Mouse (Mus musculus): Measurements from ENCODE around the gene Fryl.
"Not testable (repeated sequence)": the region's sequence is repeated elsewhere in the genome, so short reads cannot be mapped to it uniquely, and the experiment has no call there.

Fryl gene

DNA sequence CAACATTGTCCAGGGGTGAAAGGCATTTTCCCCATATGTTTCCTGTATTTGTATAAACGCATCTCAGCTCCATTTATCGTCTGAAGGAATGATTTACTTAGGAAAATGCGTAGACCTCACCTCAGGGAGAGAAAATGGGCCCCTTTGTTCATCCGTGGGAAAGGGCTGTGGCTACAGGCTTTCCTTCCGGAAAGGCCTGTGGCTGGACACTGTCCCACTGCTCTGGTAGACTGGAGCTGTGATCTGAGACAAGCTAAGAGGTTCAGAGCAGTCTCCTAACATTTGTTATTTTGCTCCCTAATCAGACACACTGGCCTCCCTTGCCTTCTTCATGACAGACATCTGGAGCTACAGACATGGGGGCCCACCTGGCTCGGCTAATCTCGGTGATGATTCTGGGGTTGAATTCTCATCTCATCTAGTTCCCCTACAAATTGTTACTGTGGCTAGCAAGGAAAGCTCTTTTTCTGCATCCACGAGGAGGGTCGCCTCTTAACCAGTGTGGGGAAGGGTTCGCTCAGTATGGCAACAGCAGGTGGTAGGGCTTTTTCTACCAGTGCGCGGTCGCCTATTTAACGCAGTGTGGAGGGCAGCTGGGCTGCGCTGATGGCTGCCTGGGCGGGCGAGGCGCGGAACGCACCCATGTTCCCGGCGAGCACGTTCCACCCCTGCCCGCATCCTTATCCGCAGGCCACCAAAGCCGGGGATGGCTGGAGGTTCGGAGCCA lies 243.4 kb downstream of the Fryl start:
- not testable (repeated sequence) for DNase-seq (ENCODE audit: low spot score in 2 of 2)

DNA sequence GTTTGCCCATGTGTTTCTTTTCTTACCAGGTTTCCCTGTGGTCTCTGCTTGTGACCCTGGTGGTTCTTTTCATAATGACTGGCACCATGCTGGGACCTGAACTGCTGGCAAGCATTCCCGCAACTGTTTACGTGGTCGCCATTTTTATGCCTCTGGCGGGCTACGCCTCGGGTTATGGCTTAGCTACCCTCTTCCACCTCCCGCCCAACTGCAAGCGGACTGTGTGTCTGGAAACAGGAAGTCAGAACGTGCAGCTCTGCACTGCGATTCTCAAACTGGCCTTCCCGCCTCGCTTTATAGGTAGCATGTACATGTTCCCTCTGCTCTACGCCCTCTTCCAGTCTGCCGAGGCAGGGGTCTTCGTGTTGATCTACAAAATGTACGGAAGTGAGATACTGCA lies 244.6 kb downstream of the Fryl start:
- DNase-seq (ENCODE audit: low spot score in 2 of 2): not testable (repeated sequence)

DNA sequence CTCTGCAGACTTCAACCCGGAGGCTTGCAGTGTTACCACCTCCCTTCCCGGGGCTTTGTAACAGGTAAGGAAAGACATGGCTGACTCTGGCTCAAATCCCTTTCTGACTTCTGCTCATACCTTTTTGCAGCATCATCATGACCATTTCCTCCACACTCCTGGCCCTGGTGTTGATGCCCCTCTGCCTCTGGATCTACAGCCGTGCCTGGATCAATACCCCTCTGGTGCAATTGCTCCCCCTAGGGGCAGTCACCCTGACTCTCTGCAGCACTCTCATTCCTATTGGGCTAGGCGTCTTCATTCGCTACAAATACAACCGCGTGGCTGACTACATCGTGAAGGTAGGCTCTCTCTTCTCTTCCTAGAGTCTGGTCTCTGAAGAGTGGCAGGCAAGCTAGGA lies 248.2 kb downstream of the Fryl start:
- not testable (repeated sequence) for DNase-seq (ENCODE audit: low spot score in 2 of 2)

DNA sequence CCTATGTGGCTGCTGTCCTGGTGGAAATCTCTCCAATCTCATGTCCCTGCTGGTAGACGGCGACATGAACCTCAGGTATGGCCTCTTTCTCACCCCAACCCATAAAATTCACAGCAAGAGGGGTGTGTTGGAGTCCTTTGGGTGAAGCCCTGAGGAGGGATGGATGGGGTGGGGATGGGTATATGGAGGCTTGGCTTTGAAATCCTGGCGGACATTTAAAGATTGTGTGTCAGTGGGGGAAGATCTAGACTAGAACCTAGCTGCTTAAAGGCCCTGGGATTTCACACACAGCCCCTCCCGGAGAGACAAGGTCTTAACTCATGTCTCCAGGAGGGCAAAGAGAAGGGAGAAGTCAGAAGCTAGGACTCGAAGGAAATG lies 248.8 kb downstream of the Fryl start:
- no peak for DNase-seq (ENCODE audit: low spot score in 2 of 2)

DNA sequence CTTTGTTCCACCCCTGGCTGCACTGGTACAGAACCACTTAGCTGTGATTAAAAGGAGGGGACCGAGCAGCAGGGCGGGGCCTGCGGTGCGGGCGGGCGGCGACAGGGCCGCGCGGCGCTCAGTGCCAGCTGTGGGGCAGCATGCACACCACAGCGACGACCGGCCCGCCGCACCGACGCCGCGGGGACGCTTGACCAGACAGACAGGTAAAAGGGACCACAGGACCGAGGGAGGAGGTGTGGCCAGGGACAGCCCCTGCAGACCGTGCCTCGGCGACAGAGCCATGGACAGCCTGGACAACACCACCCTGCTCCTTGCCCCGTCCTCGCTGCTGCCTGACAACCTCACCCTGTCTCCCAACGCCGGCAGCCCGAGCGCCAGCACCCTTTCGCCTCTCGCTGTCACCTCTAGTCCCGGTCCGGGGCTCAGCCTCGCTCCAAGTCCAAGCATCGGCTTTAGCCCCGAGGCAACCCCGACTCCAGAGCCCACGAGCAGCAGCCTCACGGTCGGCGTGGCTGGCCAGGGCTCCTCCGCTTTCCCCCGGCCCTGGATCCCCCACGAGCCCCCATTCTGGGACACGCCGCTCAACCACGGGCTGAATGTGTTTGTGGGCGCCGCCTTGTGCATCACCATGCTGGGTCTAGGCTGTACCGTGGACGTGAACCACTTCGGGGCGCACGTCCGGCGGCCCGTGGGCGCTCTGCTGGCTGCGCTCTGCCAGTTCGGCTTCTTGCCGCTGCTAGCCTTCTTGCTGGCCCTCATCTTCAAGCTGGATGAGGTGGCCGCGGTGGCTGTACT lies 249.4 kb downstream of the Fryl start, which contains the start of gene Slc10a4:
TSS of gene Slc10a4 (plus strand) at position 100 of the 798 bp plus-strand sequence.
- DNase-seq (ENCODE audit: low spot score in 2 of 2): peak in 1 of 2 experiments; percentile 9

DNA sequence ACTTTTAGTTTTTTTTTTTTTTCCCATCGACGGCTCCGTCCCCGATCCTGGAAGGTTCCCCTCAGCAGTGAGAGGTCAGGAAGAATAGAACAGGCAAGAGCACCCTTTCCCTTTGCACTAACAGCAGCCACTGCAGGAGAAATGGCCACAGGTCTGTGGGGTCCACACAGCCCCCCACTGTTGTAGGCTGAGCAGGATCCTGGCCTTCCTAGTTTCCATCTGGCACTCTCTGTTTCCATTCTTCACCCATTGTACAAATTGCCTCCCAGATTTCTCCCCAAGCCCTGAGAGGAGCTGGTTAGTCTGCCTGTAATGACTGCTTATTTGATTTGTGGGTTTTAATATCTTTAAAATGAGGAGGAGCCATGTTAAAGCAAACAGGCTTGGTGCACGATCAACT lies 252.4 kb downstream of the Fryl start:
- DNase-seq (ENCODE audit: low spot score in 2 of 2): no peak

DNA sequence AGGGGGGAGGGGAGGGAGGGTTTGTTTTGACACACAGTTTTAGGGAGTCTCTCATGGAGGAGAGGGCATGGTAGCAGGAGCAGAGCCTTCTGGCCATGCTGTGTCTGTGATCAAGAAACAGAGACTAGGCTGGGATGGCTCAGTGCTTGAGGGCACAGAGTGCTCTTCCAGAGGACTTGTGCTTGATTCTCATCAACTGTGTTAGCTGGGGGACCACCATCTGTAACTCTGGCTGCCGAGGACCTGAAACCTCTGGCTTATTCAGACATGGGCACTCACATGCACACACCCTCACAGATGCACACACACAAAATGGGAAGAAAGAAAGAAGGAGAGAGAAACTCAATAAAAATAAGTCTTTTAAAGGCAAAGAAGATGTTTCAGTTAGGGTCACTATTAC lies 257.9 kb downstream of the Fryl start:
- DNase-seq (ENCODE audit: low spot score in 2 of 2): not testable (repeated sequence)

DNA sequence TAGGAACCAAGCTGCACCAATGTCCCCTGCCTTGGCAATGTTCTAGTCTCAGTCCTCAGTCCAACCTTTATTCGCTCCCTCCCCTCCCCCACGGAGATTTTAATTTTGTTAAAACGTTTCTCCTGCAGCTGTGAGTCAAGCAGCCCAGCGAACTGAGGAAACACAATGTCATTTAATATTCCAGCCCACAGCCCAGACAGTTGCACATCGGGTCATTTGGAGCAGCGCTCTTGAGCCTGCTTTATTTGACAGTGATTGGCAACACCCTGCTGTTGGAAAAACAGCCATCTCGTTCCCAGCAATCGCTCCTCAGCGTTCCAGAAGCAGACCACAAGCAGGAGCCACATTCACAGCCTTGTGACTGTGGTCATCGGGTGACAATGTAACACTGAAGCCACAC lies 261.0 kb downstream of the Fryl start:
- DNase-seq (ENCODE audit: low spot score in 2 of 2): no peak

DNA sequence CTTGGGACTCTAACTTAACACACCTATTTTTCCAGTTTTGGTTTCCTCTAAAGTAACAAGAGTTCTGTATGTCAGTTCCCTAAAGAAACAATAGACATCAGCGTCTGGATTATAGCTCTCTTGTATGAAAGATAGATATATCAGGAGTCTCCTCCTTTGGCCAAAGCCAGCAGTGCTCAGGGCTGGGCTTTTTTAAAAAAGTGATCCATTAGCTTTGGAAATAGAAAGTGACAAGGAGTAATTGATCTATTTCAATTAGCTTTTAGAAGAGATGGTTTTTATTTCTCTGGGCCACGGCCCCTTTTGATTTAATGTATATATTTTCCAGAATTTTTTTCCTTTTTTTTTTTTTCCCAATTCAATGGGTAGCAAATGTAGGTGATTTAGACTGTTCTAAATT lies 261.5 kb downstream of the Fryl start:
- DNase-seq (ENCODE audit: low spot score in 2 of 2): no peak

DNA sequence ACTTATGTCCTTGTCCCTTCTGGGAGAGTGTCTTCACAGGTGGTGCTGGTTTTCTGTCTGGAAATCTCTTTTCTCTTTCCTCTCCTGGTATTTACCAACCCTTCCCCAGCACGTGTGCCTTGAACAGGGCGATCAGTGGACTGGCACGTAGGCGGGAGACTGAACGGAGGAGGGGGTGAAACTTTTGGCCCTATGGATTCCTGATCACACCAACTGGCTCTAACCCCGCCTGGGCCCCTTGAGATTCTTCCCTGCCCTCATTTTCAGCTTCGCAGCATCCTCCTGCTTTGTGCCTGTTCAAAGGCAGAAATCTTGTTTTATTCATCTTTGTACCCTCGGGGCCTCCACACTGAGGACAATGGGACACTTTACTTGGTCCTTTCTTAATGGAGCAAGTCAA lies 262.0 kb downstream of the Fryl start:
- DNase-seq (ENCODE audit: low spot score in 2 of 2): no peak

DNA sequence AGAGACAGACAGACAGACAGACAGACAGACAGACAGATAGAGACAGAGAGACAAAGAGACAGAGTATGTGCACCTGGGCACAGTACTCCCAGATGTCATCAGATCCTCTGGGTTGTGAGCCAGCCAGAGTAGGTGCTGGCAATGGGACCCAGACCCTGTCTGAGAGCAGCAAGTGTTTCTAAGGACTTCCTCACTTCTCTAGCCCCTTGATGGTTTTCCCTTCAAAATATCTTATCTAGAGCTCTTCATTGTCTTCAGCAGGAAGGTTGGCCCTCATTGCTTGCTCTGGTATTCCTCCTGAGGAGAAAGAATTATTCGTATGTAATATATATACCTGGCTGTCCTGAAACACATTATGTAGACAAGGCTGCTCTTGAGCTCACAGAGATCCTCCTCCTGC lies 263.9 kb downstream of the Fryl start:
- DNase-seq (ENCODE audit: low spot score in 2 of 2): no peak

DNA sequence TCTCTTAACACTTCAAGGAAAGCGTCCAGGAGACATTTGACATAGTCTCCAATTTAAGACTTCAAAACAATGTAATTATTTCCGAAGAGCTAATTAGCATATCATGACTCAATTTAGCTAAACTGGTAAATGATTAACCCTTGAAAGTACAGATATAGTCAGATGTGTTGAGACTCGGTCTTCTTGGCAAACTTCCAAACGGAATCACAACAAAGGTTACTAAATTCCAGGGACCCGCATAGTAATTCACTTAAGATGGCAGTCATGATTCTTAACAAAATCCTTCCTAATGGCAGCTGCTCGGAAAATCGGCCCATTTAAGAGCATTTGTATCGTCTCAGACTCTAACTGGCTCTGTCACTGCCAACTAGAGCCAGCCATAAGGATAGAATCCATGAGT lies 266.7 kb downstream of the Fryl start:
- DNase-seq (ENCODE audit: low spot score in 2 of 2): no peak

DNA sequence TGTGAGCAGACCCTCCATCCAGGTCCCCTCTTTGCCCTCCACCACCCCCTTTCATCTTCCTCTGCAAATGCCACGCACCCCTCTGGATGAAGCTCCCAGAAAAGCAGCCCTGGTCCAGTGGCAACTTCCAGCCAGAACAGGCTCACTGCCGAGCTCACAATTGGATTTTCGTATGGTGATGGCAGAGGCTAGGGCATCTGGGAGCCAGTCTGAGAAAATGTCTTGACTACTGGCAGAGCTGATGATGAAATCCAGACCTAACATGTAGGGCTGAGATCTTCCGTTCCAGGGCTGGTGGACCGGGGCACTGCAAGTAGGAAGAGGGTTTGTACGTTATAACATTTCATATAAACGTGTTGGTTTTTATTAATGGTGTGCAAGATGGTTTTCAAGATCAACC lies 268.6 kb downstream of the Fryl start:
- no peak for DNase-seq (ENCODE audit: low spot score in 2 of 2)

DNA sequence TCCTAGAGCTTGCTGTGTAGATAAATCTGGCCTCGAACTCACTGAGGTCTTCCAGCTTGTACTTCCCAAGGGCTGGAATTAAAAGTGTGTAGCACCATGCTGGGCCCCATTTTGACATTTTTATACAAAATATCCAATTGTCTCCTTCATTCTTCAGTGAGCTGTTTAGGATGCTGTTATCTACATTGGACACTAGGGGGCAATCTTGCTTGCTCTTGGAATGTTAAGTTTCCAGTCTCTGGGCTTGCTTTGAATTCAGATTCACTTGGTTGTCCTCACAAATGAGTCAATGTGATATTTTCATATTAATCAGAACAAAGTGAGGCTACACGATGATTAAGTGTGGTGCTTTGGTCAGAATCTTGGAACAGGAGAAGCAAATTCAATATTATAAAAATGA lies 272.3 kb downstream of the Fryl start:
- no peak for DNase-seq (ENCODE audit: low spot score in 2 of 2)

DNA sequence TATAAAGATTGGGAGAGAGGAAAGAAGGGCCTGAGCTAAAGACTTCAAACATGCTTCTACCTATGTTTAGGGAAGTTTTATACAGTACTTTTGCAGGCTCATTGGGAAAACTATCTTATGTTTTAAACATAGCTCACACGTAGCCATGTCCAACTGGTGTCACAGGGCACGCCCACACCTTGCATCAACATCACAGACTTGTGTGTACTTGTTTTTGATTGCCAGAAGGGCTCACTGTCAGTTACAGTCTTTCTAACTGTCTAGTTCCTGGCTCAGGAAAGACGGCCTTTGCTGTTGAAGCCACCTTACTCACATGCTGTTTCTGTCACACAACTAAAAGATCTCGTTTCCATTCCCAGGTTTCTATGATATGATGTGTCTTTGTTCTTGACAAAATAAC lies 279.9 kb downstream of the Fryl start:
- DNase-seq (ENCODE audit: low spot score in 2 of 2): no peak

DNA sequence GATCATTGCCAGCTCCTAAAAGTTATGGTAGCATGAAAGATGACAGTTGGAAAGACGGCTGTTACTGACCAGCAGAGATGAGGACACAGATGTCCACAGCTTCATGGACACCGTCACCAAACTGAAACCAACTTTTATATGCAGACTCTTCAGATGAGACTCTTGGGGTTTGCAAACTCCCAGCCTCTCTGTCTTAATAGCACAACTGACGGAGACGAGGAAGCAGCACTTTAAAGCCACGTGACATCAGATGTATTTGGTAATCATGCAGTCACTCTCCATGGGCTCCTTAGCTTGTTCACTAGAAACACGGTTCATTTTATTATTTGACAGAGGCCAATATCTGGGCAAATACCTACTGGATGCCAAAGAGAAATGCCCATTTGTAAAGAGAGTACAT lies 280.4 kb downstream of the Fryl start:
- no peak for DNase-seq (ENCODE audit: low spot score in 2 of 2)

DNA sequence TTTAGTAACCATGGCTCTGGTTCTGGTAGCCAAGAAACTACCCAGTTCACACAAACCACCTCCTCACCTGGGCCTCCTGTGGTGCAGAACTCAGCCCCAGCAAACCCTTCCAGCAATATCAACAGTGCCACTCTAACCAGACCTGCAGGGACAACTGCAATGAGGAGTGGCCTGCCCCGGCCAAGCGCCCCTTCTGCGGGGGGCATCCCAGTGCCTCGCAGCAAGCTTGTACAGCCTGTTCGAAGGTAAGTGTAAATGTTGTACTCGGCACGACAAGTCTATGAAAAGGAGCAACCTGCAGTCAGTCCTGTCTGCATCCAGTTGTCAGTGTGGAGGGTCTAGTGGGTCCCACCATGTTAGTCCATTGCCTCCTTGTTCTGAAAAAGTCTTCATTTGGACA lies 281.8 kb downstream of the Fryl start, which contains the start of gene Gm10135:
TSS of gene Gm10135 (minus strand) at position 101 of the 400 bp plus-strand sequence.
- no peak for DNase-seq (ENCODE audit: low spot score in 2 of 2)

DNA sequence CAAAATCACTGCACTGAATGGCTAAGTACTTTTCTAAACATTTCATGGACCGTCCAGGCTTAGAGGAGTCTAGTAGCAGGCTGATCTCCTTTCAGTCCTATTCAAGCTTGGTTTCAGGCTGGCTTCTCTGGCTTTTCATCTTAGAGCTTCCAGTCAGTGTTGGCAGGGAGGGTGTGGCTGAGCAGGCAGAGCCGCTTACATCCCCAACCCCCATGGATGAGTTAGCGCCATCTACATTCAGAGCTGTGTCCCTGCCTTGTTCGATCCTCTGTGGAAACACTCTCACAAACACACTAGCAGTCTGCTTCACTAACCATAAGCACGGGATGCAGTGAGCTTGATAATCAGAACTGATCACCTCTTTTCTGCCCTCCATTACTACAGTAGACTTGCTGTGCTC lies 283.5 kb downstream of the Fryl start:
- DNase-seq (ENCODE audit: low spot score in 2 of 2): no peak

DNA sequence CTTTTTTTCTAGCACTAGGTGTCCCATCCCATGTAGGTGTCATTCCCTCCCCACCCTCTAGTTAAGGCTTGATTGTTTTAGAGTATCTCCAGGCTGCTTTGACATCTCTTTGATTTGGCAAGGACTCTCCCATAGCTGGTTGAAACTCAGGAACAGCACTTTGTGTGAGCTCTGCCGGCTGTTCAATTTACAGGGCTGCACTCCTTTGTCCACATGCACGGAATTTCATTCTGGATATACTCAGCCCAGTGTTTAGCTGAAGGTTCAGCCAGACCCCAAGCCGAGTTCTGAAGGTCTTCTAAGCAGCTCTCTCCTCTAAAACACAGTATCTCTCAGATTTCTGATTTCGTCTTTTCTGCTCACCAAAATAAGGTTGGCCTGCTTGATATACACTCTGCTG lies 284.0 kb downstream of the Fryl start:
- no peak for DNase-seq (ENCODE audit: low spot score in 2 of 2)
